Mouse (Mus musculus) telencephalon, adult 2 months (tissue): ENCODE measurements around the gene Lbx1.

ENCODE experiments used
- DNase-seq: peaks from one replicate; pipeline ENCODE4 v3.0.0-alpha.2; 2011; ENCODE audit warnings: low read depth, low spot score

The Lbx1 gene

DNA sequence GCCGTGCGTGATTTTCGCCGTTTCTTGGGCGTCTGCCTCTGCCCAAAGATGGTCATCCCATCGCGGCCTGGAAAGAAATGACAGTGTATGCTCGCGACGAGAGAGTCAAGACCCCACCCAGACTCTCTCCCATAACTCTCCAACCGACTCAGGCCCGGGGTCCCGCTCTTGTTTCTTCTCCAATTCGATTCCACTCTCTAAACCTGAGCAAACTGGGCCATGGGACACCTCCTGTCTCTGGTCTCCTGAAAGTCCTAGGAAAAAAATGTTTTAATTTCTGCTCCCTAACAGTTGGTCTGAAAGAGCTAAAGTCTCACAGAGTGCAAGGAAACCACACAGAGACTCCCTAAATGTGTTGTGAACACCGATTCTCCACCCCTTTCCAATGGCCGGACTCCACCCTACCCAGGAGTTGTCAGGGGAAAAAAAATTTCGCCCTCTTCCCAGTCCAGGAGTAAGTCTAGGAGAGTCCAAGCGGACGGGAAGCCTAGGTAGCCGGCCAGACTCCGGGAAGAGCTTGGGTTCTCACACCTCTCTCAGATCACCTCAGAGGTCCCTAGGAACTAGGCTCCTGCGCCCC, 1.3 kb downstream of the Lbx1 start:
- no peak for DNase-seq

DNA sequence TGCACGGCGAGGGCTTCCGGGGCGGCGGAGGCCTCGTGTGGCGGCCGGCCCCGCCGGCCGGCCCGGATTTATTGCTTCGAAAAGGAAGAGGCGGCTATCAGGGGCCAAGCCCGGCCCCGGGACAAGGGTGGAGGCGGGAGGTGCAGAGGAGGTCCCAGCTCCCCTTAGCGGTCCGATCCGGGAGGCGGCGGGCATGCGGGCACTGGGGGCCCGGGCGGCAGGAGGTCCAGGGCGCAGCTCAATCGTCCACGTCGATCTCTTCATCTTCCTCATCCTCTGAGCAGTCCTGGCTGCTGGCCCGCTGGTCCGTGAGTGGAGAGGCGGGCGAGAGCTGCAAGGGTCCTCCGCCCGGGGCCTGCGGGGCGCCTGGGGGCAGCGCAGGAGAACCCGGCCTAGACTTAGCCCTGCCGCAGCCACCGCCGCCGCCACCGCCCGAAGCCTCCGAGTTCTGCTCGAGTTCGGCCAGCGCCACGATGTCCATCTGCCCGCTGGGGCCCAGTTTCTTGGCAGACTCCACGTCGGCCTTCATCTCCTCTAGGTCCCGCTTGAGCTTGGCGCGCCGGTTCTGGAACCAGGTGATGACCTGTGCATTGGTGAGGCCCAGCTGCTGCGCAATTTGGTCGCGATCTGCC, 2.0 kb downstream of the Lbx1 start:
- DNase-seq: no peak

DNA sequence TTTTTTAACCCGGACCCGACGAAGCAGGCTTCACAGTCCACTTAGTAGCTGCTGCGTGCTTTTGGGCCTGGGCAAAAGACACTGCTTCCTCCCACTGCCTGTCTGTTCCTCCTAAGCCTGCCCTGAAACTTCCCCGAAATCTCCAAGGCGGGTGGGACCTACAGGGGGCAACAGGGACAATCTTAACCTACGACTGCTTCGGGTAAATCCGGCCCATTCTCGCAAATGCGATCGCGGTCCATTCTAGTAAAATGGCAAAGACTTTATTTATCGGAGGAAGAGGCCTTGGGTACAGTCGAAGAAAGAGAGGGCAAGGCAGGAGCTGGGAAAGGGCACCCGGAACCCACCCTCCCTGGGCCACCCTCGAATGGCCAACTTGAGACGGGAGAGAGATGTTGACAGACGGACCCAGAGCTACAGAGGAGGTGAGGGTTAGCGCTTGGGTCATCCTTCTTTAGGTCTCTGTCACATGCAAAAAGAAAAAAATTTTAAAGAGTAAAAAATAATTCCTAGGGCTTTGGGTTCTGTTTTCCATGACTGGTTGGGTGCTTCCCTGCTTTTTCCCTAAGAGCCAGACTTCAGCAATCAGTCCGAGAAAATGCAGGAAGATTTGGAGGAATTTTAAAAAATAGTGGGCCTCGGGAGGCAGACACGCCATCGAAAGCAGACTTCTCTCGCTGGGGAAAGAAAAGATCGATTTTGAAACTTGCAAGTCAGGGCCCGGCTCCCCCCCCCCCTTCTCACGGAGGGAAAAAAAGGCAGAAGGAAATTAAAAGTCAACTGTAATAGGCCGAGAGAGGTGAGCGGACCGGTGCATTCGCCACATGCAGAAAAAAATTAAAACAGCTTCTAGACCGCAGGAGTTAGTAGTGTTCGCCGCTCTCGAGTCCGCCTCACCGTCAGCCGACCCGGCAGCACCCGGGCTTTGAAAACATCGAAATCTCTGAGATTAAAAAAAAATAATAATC, 2.9 kb downstream of the Lbx1 start:
- DNase-seq: no peak

DNA sequence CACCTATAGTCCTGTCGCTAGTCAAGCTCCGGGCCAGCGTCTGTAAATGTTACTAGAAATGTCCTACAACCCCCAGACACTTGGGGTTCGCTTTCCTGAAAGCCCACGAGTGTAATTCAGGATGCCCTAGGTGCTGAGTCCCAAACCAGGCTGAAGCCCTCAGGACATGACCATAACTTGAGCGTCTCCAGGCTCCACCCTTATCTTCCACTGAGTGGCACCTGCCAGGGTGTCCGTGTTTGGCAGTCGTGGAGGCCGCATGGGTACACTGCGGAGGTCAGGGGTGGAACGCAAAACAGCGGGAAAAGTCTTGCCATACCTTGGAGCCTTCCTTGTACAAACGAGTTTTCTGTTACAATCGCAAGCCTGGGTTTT, 3.6 kb downstream of the Lbx1 start:
- DNase-seq: no peak

DNA sequence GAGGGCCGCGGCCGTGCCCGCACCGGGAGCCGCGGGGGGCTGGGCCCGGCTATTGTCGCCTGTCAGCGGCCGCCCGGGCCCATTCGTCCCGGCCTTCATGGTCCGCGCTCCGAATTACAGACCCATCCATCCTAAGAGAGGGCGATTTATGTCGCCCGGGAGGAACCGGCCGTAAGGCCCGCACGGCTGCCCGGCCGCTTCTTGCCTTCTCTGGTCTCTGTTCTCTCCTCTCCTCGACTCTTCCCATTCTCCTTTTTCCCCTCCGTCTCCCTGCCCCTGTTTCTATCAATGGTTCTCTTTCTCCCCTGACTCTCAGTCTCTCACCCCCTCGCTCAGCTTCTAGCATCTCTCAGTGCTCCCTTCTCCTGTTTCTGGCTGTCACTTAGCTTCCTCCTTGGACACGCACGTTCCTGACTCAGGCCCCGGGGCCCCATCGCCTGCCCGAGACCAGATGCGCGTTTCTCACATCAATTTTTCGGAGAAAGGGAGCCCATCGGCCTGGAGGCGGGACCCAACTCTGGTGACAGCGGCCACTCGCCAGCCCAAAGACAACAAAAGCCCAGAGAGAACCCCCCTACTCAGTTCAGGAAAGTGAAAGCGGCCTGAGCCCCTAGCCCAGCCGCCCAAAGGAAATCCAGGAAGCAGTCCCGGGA, 4.1 kb downstream of the Lbx1 start:
- DNase-seq: no peak

DNA sequence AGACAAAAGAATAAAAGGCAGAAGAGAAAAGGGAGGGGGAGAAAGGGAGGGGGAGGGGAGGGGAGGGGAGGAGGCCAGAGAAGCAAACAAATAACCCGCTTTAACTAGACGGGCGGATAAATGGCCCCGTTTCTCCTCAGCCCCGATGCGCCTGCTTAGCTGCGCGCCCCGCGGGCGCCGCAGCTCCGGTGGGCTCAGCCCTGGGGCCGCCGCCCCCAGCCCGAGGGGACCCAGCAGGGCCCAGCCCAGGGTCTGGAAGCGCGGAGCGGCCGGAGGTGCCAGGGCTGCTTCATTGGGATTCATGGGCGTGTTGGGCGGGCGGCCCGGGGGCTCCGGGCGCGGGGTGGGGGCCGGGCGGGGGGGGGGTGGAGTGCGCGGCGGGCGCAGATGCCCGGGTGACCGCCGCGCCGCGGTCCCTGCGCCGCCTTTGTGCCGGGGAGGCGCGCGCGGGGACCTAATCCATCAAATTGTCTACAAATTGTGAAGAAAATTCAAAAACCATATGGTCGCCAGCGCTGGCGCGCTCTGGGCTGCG, 4.7 kb downstream of the Lbx1 start:
- no peak for DNase-seq

DNA sequence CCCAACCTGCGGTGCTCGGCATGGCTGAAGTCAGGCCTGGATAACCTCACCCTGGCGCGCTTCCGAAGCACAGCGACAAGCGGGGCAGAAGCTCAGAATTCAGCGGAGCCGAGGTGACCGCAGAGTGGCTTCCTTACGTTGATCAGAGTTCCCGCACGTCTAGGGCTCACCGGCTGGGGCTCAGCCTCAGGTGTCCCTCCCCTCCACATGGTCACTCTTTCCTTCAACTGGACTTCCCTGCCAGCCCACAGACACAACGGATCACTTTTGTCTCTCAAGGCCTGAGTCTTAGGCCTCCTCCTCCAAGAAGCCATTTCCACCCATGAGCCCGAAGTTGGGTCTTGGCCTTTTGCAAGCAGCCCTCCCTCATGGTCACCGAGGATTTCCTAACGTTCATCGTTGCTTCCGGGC, 5.4 kb downstream of the Lbx1 start:
- no peak for DNase-seq

DNA sequence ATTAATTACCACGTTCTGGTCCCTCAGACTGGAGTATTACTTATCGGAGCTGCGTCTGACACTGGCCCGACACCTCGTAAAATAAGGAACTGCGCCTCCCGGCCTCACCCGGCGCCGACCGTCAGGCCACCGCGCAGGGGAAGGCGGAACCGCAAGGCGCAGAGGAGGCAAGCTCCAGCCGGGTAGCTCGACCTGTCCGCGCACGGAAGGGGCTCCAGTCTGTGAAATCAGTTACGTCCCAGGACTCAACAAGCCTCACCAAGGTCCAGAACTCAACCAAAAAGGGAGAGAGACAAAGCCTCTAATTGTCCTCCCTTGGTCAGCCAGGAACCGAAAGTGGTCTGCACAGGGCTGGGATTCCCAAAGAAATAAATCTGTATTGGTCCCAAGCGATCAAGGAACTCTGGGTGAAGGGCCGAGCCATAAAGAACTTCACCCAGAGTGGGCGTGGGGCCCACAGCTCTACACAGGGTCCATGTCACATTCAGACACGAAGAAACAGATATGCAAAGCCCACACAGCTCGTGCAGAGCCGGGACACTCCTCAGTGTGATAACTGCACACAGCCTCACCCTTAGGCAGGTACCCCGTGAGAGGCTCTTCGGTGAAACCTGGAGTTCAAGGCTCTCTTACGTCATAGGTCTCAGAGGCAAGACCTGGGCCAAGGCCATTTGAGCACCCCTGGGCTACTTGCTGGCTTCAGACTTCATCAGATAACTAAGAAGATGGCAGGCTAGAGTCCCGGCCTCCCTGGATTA, 6.1 kb downstream of the Lbx1 start:
- DNase-seq: no peak

DNA sequence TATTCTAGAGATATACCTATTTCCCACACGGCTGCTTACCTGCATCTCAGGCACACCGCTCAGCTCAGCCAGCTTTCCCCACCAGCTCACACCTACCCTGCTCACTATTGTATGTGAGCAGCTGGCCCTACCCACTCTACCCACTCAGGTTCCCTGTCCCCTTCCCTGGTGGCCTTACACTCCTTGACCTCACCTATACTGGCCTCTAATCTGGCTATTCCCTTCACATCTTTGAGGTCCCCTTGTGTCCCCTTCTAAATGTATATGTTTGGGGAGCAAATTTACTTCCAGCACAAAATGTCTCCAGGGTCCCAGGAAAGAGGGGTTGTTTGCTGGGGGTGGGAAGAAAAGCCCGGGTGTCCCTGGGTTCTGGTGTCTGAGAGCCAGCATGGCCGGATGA, 6.8 kb downstream of the Lbx1 start:
- DNase-seq: no peak

DNA sequence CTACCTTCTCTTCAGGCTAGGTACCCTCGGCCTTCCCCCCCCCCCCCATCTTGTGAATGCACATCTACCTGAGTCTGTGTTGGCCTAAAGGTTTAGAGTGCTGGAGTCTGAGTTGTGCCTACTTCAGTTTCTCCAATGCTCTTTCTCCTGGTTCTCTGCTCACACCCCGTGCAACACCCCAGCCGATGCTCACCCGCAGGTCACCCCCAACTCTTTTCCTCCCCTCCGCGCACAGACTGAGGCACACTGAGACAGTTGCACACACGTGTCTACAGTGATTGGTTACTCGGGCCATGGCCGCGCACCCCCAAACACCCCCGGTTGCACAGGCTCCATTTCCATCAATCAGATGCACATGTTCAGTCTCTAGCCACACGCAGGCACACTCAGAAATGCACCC, 7.5 kb downstream of the Lbx1 start:
- DNase-seq: no peak

DNA sequence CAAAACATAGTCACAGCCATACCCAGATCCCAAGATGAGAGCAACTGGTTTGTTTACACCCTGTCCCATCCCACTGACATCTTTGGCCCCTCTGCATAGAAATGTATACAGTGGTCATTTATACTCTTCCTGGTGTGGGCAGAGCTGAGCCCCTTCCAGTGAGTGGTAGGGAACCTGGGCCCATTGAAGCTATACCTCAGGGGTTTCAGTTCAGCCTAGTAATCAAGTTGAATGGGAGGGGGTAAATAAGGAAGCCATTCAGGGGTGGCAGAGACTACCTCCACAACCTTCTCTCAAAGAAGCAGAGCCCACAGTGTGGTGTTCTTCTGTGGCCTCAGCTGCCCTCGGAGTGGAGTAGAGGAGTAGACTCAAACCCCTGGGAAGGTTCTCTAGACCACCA, 7.9 kb downstream of the Lbx1 start:
- no peak for DNase-seq

DNA sequence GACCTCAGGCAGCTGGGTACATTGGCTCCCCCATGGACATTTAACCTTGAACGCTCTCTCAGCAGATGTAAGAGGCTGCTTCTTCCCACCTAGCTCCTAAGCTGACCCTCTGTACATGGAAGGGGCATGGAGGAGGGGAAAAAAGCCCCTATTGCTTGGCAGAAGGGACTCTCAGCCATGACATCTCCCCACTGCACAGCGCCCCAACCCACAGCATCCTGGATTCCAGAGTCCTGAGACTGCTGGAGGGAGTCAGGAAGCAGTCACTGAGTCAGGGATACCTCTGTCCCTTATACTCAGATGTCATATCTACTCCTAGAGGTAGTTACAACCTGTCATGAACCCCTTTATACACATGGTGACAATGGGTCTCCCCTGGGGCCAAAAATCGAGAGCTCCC, 8.6 kb downstream of the Lbx1 start:
- DNase-seq: no peak

DNA sequence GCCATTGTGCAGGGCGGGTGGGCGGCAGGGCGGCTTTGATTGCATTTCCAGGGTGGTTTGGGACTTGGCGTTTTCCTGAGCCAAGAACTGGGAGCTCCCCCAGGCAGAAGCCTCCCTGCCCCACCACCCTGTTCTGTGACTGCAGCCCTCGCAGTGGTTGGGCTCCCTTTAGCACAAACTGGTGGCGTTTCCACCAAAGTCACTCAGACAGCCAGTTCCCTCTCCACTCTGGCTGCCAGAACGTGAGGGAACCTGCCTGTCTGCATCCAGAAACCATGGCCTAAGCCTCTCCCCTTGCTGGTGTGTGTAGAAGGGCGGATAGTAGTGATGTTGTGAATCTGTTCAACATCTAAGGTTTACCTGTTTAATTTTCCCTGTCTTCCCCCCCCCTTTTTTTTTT, 9.4 kb downstream of the Lbx1 start:
- no peak for DNase-seq

DNA sequence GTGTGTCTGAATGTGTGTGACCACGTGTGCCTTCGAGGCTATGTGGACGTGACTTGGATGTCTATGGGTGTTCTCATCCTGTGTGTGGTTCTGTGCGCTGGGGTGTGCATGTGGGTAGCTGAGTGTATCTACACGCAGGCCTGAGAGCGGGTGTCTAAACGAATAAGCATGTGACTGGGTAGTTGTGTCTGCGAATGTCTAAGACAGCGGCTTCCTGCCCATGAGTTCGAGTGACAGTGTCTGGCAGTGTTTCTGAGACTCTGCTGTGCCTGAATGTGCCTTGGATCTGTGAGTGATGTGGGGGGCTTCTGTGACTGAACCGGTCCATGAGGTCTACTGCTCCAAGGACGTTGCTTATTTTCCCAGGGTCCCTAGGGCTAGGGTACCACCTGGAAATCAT, 10.5 kb downstream of the Lbx1 start:
- no peak for DNase-seq

DNA sequence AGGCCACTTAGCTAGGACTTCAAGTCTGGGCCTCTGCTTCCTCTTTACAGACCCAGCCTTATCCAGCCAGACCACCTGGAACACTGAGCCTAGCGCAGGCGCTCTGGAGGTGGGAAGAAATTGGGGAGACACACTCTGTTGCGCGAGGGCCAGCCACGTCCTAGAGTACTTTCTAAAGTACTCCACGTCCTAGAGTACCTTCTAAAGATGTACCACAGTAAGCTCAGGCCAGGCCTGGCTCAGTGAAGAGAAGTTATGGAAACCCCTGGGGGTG, 11.4 kb downstream of the Lbx1 start:
- DNase-seq: no peak

DNA sequence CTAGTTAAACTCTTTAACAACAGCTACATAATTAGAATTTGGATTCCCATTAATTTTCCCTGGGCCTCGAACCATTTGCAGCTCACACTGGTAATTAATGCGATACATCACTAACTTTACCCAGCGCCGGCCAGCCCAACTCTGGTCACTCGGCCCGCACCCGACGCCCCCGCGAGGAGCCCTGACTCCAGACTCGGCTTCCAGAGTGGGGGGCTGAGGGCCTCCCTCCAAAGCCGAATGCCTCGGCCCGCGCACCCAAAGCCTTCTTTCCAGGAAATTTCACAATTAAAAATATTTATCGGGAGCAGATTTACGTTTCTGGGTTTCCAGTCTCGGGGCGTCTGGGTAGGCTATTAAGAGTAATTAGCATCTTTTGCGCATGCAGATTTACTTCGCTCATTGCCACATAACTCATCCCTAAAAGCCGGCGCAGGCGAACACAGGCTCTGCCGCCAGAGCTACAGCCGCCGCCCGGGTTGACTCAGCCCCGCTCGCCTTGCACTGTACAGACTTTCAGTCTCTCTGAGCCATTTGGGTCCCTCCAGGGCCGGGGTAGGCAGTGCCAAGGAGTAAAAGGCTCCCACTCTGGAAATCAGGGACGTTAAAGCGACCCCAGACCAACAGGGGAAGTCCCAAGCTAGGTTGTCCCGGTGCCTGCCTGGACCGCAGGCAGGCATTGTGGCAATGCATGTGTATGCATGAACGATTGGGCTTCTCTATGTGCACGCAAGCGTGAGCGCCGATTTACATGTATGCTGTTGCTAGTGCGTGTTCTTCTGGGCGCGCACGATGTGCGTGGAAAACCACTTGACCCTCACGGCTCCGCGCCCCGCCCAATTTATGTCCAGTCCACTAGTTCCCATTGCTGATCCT, 12.0 kb downstream of the Lbx1 start:
- DNase-seq: no peak

DNA sequence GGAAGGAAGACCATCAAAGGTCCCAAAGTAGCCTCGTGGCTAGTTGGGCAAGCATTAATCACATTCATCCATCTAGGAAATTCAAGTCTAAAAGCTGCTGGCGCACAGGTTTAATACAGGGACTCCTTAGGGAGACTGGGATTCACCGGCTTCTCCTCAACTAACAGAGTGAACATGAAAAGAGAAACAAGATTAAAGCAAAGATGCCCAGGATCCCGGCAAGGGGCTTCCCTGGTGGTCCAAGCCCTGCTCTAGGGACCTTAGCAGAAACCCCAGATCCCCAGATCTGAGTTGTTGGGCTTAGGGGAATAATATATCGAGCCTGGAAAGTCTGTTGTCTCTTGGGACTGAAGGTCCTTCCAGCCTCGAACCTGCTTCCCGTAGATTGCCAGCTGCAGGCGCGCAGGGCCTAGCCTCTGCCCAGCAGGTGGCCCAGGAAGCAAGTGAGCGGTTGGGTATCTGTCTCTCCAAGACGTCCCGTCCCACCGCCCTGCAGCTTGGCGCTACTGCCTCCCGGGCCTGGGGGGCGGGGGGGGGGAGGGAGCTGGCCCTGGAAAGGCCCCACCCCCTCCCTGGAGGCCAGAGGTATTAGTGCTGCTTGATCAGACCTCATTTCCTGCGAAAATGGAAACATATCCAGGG, 13.3 kb downstream of the Lbx1 start:
- no peak for DNase-seq

DNA sequence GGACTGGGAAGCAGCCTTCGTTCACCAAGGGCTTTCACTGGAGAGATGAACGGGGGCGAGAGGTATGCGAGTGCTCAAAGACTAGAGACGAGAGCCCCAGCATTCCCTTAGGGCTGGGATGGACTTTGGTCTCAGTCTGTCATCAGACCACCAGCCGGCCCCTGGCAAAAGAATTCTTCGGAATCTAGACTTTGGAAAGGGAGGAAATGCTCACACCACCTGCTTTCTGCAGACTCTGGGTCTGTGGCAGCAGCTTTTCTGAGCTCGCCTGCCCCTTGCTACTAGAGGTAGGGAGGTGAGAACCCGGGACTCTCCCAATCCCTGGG, 14.2 kb downstream of the Lbx1 start:
- DNase-seq: no peak

DNA sequence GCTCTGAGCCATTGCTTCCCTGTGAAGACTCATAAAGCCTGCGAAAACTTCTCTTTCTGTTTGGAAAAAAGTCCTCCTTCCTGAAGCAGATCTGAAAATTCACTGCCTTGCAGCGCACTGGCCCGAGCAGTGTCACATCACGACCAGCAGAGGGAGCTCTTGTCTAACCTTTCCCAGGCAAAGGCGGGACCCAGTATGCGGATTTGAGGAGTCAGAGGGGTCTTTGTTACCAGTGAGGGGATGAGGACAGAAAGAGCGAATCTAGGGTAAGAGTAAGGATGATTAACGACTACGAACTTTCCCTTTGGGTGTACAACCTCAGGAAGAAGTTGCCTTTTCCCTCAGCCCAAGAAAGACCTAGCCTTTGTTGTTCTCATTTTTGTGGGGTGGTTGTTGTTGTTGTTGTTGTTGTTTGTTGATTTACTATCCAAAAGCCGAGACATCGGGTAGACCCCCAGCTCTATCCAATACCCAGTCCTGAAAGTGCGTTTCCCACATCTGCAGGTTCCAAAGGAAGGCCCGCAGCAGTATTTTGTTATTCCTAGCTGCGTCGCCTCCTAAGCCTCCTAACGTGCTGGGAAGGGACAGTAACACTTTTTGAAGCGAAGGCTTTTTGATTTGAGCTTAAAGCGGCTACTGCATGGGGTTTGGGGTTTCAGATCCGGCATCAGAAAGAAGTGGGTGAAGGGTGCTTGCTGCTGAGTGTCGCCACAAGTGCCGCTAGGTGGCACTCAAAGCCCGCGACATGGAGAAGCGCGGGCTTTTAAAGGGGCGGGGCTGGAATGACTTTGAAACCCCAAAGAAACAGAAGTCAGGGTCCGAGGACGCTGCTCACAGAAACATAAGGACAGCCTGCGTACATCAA, 14.8 kb downstream of the Lbx1 start:
- no peak for DNase-seq
